Mouse (Mus musculus) heart, embryonic 11.5 days (tissue): ENCODE measurements around the gene Ccna1. TPM values are rescaled to one million over a fixed set of nuclear protein-coding genes. Genes with fewer than 3 reads are reported as not detected.

Source experiments
- ATAC-seq: fragments of 200-750 bp; cut with Nextera tagmentation; replicated peaks from 2 replicates; pipeline ENCODE4 v1.8.0; 2017; ENCODE audit warnings: moderate library complexity; ENCODE audit not compliant: insufficient number of reproducible peaks, low FRiP score, low TSS enrichment
- H3K27ac ChIP-seq: fragments of 300-500 bp; sonication (generic); 2 replicates; pipeline ENCODE4 v1.5.1; 2014; ENCODE audit warnings: mild to moderate bottlenecking, low read depth, low read length
- H3K27me3 ChIP-seq: fragments of 300-500 bp; sonication (generic); 2 replicates; pipeline ENCODE4 v1.6.1; 2014; ENCODE audit warnings: mild to moderate bottlenecking, low read length, mixed read lengths; ENCODE audit not compliant: control insufficient read depth, insufficient read depth
- H3K36me3 ChIP-seq: fragments of 300-500 bp; sonication (generic); 2 replicates; pipeline ENCODE4 v1.6.1; 2014; ENCODE audit warnings: mild to moderate bottlenecking, low read length, moderate library complexity, mixed read lengths; ENCODE audit not compliant: control insufficient read depth, insufficient read depth
- H3K4me1 ChIP-seq: fragments of 300-500 bp; sonication (generic); 2 replicates; pipeline ENCODE4 v1.6.1; 2014; ENCODE audit warnings: low read length; ENCODE audit not compliant: control insufficient read depth, insufficient read depth
- H3K4me2 ChIP-seq: fragments of 300-500 bp; sonication (generic); 2 replicates; pipeline ENCODE4 v1.6.1; 2014; ENCODE audit warnings: mild to moderate bottlenecking, moderate library complexity
- H3K4me3 ChIP-seq: fragments of 300-500 bp; sonication (generic); 2 replicates; pipeline ENCODE4 v1.5.1; 2014; ENCODE audit warnings: low read depth, low read length
- H3K9ac ChIP-seq: fragments of 300-500 bp; sonication (generic); 2 replicates; pipeline ENCODE4 v1.6.1; 2014; ENCODE audit warnings: mild to moderate bottlenecking, low read depth, low read length, moderate library complexity
- H3K9me3 ChIP-seq: fragments of 300-500 bp; sonication (generic); replicated peaks from 2 replicates; pipeline ENCODE4 v1.6.1; 2016; ENCODE audit warnings: low read length; ENCODE audit not compliant: control insufficient read depth
- WGBS: fragments of 180-500 bp; shearing (Covaris S2); extraction: QIAGEN DNeasy Blood & Tissue Kit; methylation state at CpG from one replicate; pipeline ENCODE4 v1.1.7; 2014; ENCODE audit not compliant: insufficient replicate concordance; 5-methylcytosine and 5-hydroxymethylcytosine counted together
- polyA plus RNA-seq: library from polyadenylated mRNA; unstranded; fragments of >200 nt; fragmentation: Nextera tagmentation; extraction: Ambion mirVana; gene quantifications from 2 replicates; pipeline ENCODE4 v1.2.1, GENCODE M21; 2014

Ccna1 gene
- polyA plus RNA-seq, result 0.94 and 1.2 TPM in 2 replicates

GRCm38 (mm10) chr3:55055038-55055746 is at the start of gene Ccna1:
Ccna1 (minus strand) TSS chr3:55055501.
- Histone ChIP-seq H3K27ac (no peak within 1 kb of the TSS), H3K9me3 (no peaks in the 10 kb centered on the region), H3K9ac (peak within 1 kb of the TSS; percentile 67), H3K4me2 (peak within 1 kb of the TSS; percentile 98), H3K27me3 (peaks cover 30% of the 10 kb centered on the region), H3K4me1 (peaks cover 3% of the 10 kb centered on the region; the same call in 1 of the 2 replicates), H3K36me3 (no peaks in the 10 kb centered on the region), H3K4me3 (peak within 1 kb of the TSS; percentile 47)
- under 1% methylated on average over 61 of the region's 73 CpGs for WGBS
- ATAC-seq, result peak; percentile 77

- no peaks in the 10 kb centered on the region for H3K36me3 ChIP-seq
- no peaks in the 10 kb centered on the region for H3K9me3 ChIP-seq
- ATAC-seq, result no peak
- no peaks in the 10 kb centered on the region for H3K27me3 ChIP-seq
- no peak overlapping the region for H3K27ac ChIP-seq
- H3K4me2 ChIP-seq, result no peak overlapping the region
- no peak overlapping the region for H3K4me3 ChIP-seq
- H3K9ac ChIP-seq, result no peak overlapping the region
- H3K4me1 ChIP-seq, result no peaks in the 10 kb centered on the region; the same call in 1 of the 2 replicates
These were observed 45.8 kb upstream of the Ccna1 start for GRCm38 (mm10) chr3:55101092-55101491.

GRCm38 (mm10) chr3:55098990-55099389 is 43.7 kb upstream of the Ccna1 start:
- Histone ChIP-seq H3K27me3 (no peaks in the 10 kb centered on the region), H3K9me3 (no peaks in the 10 kb centered on the region), H3K9ac (no peak overlapping the region), H3K4me3 (no peak overlapping the region), H3K4me2 (no peak overlapping the region), H3K27ac (no peak overlapping the region), H3K4me1 (no peaks in the 10 kb centered on the region; the same call in 1 of the 2 replicates), H3K36me3 (no peaks in the 10 kb centered on the region)
- no peak for ATAC-seq
- 68% methylated on average over 11 of the region's 11 CpGs for WGBS

- Histone ChIP-seq H3K9me3 (no peaks in the 10 kb centered on the region), H3K27me3 (no peaks in the 10 kb centered on the region), H3K9ac (no peak overlapping the region), H3K4me3 (no peak overlapping the region), H3K36me3 (no peaks in the 10 kb centered on the region), H3K27ac (no peak overlapping the region), H3K4me1 (no peaks in the 10 kb centered on the region; the same call in 1 of the 2 replicates), H3K4me2 (no peak overlapping the region)
- ATAC-seq, result no peak
- 63% methylated on average over 2 of the region's 2 CpGs for WGBS
These were observed 42.7 kb upstream of the Ccna1 start for GRCm38 (mm10) chr3:55098014-55098413.

- 84% methylated on average over 2 of the region's 2 CpGs for WGBS
- H3K4me3 ChIP-seq, result no peak overlapping the region
- no peak for ATAC-seq
- H3K36me3 ChIP-seq, result no peaks in the 10 kb centered on the region
- H3K27me3 ChIP-seq, result no peaks in the 10 kb centered on the region
- H3K9ac ChIP-seq, result no peak overlapping the region
- no peak overlapping the region for H3K4me2 ChIP-seq
- H3K4me1 ChIP-seq, result no peaks in the 10 kb centered on the region; the same call in 1 of the 2 replicates
- no peak overlapping the region for H3K27ac ChIP-seq
- no peaks in the 10 kb centered on the region for H3K9me3 ChIP-seq
These were observed 41.9 kb upstream of the Ccna1 start for GRCm38 (mm10) chr3:55097186-55097585.

- Histone ChIP-seq H3K36me3 (no peaks in the 10 kb centered on the region), H3K9ac (no peak overlapping the region; the same call in 1 of the 2 replicates), H3K4me2 (no peak overlapping the region), H3K9me3 (no peaks in the 10 kb centered on the region), H3K4me3 (no peak overlapping the region), H3K4me1 (no peaks in the 10 kb centered on the region; the same call in 1 of the 2 replicates), H3K27ac (peak overlapping the region; percentile 64), H3K27me3 (no peaks in the 10 kb centered on the region)
- no peak for ATAC-seq
- WGBS, result 46% methylated on average over 2 of the region's 2 CpGs
These were observed 41.3 kb upstream of the Ccna1 start for GRCm38 (mm10) chr3:55096655-55097005.

GRCm38 (mm10) chr3:55095968-55096654 is 40.8 kb upstream of the Ccna1 start:
- H3K36me3 ChIP-seq, result no peaks in the 10 kb centered on the region
- no peaks in the 10 kb centered on the region for H3K9me3 ChIP-seq
- no peak overlapping the region for H3K4me2 ChIP-seq
- 34% methylated on average over 8 of the region's 8 CpGs for WGBS
- H3K27ac ChIP-seq, result peak overlapping the region; percentile 64
- H3K27me3 ChIP-seq, result no peaks in the 10 kb centered on the region
- ATAC-seq, result no peak
- H3K4me1 ChIP-seq, result no peaks in the 10 kb centered on the region; the same call in 1 of the 2 replicates
- peak overlapping the region; percentile 34; the same call in 1 of the 2 replicates for H3K9ac ChIP-seq
- H3K4me3 ChIP-seq, result no peak overlapping the region

- Histone ChIP-seq H3K9ac (no peak overlapping the region), H3K4me2 (no peak overlapping the region)
These were observed 37.9 kb upstream of the Ccna1 start for GRCm38 (mm10) chr3:55093161-55093560.

More at GRCm38 (mm10) chr3:55093161-55093560, 37.9 kb upstream of the Ccna1 start:
- Histone ChIP-seq H3K9me3 (no peaks in the 10 kb centered on the region), H3K4me1 (no peaks in the 10 kb centered on the region; the same call in 1 of the 2 replicates), H3K4me3 (no peak overlapping the region), H3K36me3 (no peaks in the 10 kb centered on the region), H3K27me3 (no peaks in the 10 kb centered on the region), H3K27ac (no peak overlapping the region)
- 70% methylated on average over 1 of the region's 1 CpGs for WGBS
- no peak for ATAC-seq
